Mouse (Mus musculus): ENCODE measurements around the gene Myo9b.

GRCm38 (mm10) chr8:71242757-71243156 lies 29.8 kb upstream of the Myo9b start:
- TF ChIP-seq CTCF (IDR thresholded peaks at IDR 0.05; ENCODE audit: low read depth) (no peak), EP300 (optimal IDR thresholded peaks at IDR 0.05) (no peak)
